Mouse (Mus musculus): Measurements from ENCODE around the gene Hnf1b. TPM values are rescaled to one million over a fixed set of nuclear protein-coding genes. Genes with fewer than 3 reads are reported as not detected.

Hnf1b gene
- polyA plus RNA-seq, 1 experiment, result not detected

- Histone ChIP-seq H3K4me3 (replicated peaks) (no peak overlapping the region), H3K9me3 (peaks cover 4% of the 10 kb centered on the region; the same call in 1 of the 2 replicates), H3K4me1 (no peaks in the 10 kb centered on the region), H3K27me3 (replicated peaks) (peaks cover 48% of the 10 kb centered on the region), H3K36me3 (replicated peaks; ENCODE audit: low read length) (no peaks in the 10 kb centered on the region)
- TF ChIP-seq GATA1 (IDR thresholded peaks at IDR 0.05; ENCODE audit: borderline replicate concordance, low read length), result no peak
- no peak for TF ChIP-seq FLI1 (IDR thresholded peaks at IDR 0.05; ENCODE audit: low read length)
These were observed 64.0 kb downstream of the Hnf1b start for GRCm38 (mm10) chr11:83913824-83914311.

- H3K4me3 ChIP-seq (replicated peaks), result no peak overlapping the region
- no peaks in the 10 kb centered on the region for H3K4me1 ChIP-seq
- H3K9me3 ChIP-seq, result peaks cover 4% of the 10 kb centered on the region; the same call in 1 of the 2 replicates
- peaks cover 55% of the 10 kb centered on the region for H3K27me3 ChIP-seq (replicated peaks)
- TF ChIP-seq GATA1 (IDR thresholded peaks at IDR 0.05; ENCODE audit: borderline replicate concordance, low read length) (no peak), FLI1 (IDR thresholded peaks at IDR 0.05; ENCODE audit: low read length) (no peak)
- no peaks in the 10 kb centered on the region for H3K36me3 ChIP-seq (replicated peaks; ENCODE audit: low read length)
These were observed 64.6 kb downstream of the Hnf1b start for GRCm38 (mm10) chr11:83914501-83914900.

- no peaks in the 10 kb centered on the region for H3K4me1 ChIP-seq
- TF ChIP-seq FLI1 (IDR thresholded peaks at IDR 0.05; ENCODE audit: low read length) (no peak), GATA1 (IDR thresholded peaks at IDR 0.05; ENCODE audit: borderline replicate concordance, low read length) (no peak)
These were observed 72.7 kb downstream of the Hnf1b start for GRCm38 (mm10) chr11:83922600-83922999.

GRCm38 (mm10) chr11:83927097-83927496 is 77.2 kb downstream of the Hnf1b start:
- Histone ChIP-seq H3K36me3 (replicated peaks; ENCODE audit: low read length) (no peaks in the 10 kb centered on the region), H3K4me1 (no peaks in the 10 kb centered on the region), H3K9me3 (peaks cover 5% of the 10 kb centered on the region; the same call in 1 of the 2 replicates), H3K27me3 (replicated peaks) (peaks cover 48% of the 10 kb centered on the region), H3K4me3 (replicated peaks) (no peak overlapping the region)
- TF ChIP-seq FLI1 (IDR thresholded peaks at IDR 0.05; ENCODE audit: low read length) (no peak), GATA1 (IDR thresholded peaks at IDR 0.05; ENCODE audit: borderline replicate concordance, low read length) (no peak)

More at GRCm38 (mm10) chr11:83922600-83922999, 72.7 kb downstream of the Hnf1b start:
- peaks cover 5% of the 10 kb centered on the region; the same call in 1 of the 2 replicates for H3K9me3 ChIP-seq
- no peaks in the 10 kb centered on the region for H3K36me3 ChIP-seq (replicated peaks; ENCODE audit: low read length)
- H3K27me3 ChIP-seq (replicated peaks), result peaks cover 46% of the 10 kb centered on the region
- H3K4me3 ChIP-seq (replicated peaks), result no peak overlapping the region

GRCm38 (mm10) chr11:83932506-83933106 is 82.7 kb downstream of the Hnf1b start:
- Histone ChIP-seq H3K36me3 (replicated peaks; ENCODE audit: low read length) (no peaks in the 10 kb centered on the region), H3K9me3 (no peaks in the 10 kb centered on the region), H3K4me3 (replicated peaks) (no peak overlapping the region), H3K27me3 (replicated peaks) (peaks cover 37% of the 10 kb centered on the region), H3K4me1 (0 out of 2 replicates have a peak, but pooled peaks cover 6% of the 10 kb centered on the region)
- TF ChIP-seq GATA1 (IDR thresholded peaks at IDR 0.05; ENCODE audit: borderline replicate concordance, low read length) (no peak), FLI1 (IDR thresholded peaks at IDR 0.05; ENCODE audit: low read length) (no peak)

- Histone ChIP-seq H3K27me3 (replicated peaks) (peaks cover 33% of the 10 kb centered on the region), H3K4me3 (replicated peaks) (no peak overlapping the region), H3K36me3 (replicated peaks; ENCODE audit: low read length) (no peaks in the 10 kb centered on the region), H3K9me3 (no peaks in the 10 kb centered on the region), H3K4me1 (0 out of 2 replicates have a peak, but pooled peaks cover 6% of the 10 kb centered on the region)
- TF ChIP-seq GATA1 (IDR thresholded peaks at IDR 0.05; ENCODE audit: borderline replicate concordance, low read length) (no peak), FLI1 (IDR thresholded peaks at IDR 0.05; ENCODE audit: low read length) (no peak)
These were observed 83.5 kb downstream of the Hnf1b start for GRCm38 (mm10) chr11:83933376-83933775.

GRCm38 (mm10) chr11:83935986-83936665 is 86.3 kb downstream of the Hnf1b start:
- H3K36me3 ChIP-seq (replicated peaks; ENCODE audit: low read length), result no peaks in the 10 kb centered on the region
- H3K4me3 ChIP-seq (replicated peaks), result no peak overlapping the region
- no peak for TF ChIP-seq FLI1 (IDR thresholded peaks at IDR 0.05; ENCODE audit: low read length)
- H3K4me1 ChIP-seq, result 0 out of 2 replicates have a peak, but pooled peaks cover 6% of the 10 kb centered on the region
- peaks cover 27% of the 10 kb centered on the region for H3K27me3 ChIP-seq (replicated peaks)
- no peaks in the 10 kb centered on the region for H3K9me3 ChIP-seq

- H3K36me3 ChIP-seq (replicated peaks; ENCODE audit: low read length), result peaks cover 4% of the 10 kb centered on the region
- H3K4me1 ChIP-seq, result peaks cover 20% of the 10 kb centered on the region; the same call in 1 of the 2 replicates
- H3K4me3 ChIP-seq (replicated peaks), result no peak overlapping the region
- H3K9me3 ChIP-seq, result no peaks in the 10 kb centered on the region
- H3K27me3 ChIP-seq (replicated peaks), result peaks cover 22% of the 10 kb centered on the region
- TF ChIP-seq GATA1 (IDR thresholded peaks at IDR 0.05; ENCODE audit: borderline replicate concordance, low read length) (no peak), FLI1 (IDR thresholded peaks at IDR 0.05; ENCODE audit: low read length) (no peak)
These were observed 88.7 kb downstream of the Hnf1b start for GRCm38 (mm10) chr11:83938556-83938955.

- Histone ChIP-seq H3K36me3 (replicated peaks; ENCODE audit: low read length) (peaks cover 40% of the 10 kb centered on the region), H3K4me1 (peaks cover 14% of the 10 kb centered on the region; the same call in 1 of the 2 replicates), H3K27me3 (replicated peaks) (peaks cover 15% of the 10 kb centered on the region), H3K9me3 (no peaks in the 10 kb centered on the region), H3K4me3 (replicated peaks) (peak within 1 kb of the TSS; percentile 94)
- TF ChIP-seq GATA1 (IDR thresholded peaks at IDR 0.05; ENCODE audit: borderline replicate concordance, low read length) (no peak), FLI1 (IDR thresholded peaks at IDR 0.05; ENCODE audit: low read length) (peak; percentile 49; the same call in 1 of the 2 replicates)
These were observed 92.3 kb downstream of the Hnf1b start, which contains the start of gene Ddx52 for GRCm38 (mm10) chr11:83941950-83942840. Gene Ddx52, plus strand, starts transcription at chr11:83942062.

Other genes with a start within 250 kb of the Hnf1b start
- gene Rpl9-ps1, start 204.4 kb upstream of the Hnf1b start, polyA plus RNA-seq (2012; ENCODE audit: insufficient read depth, low replicate concordance), result not detected in 2 replicates
- gene Ccl3, start 200.7 kb upstream of the Hnf1b start, polyA plus RNA-seq (2012; ENCODE audit: insufficient read depth, low replicate concordance), result 7.9 TPM in 1 of 2 replicates, not detected in the other
- gene Ccl4, start 187.5 kb upstream of the Hnf1b start, polyA plus RNA-seq (2012; ENCODE audit: insufficient read depth, low replicate concordance), result 1.7 TPM in 1 of 2 replicates, not detected in the other
- not detected in 2 replicates for gene Wfdc17, start 146.1 kb upstream of the Hnf1b start, polyA plus RNA-seq (2012; ENCODE audit: insufficient read depth, low replicate concordance)
- gene Wfdc18, start 141.0 kb upstream of the Hnf1b start, polyA plus RNA-seq (2012; ENCODE audit: insufficient read depth, low replicate concordance), result not detected in 2 replicates
- gene Wfdc21, start 103.1 kb upstream of the Hnf1b start, polyA plus RNA-seq (2012; ENCODE audit: insufficient read depth, low replicate concordance), result not detected in 2 replicates
- 3.5 and 4.0 TPM in 2 replicates for gene Heatr6, start 96.4 kb upstream of the Hnf1b start, polyA plus RNA-seq (2012; ENCODE audit: insufficient read depth, low replicate concordance)
- 0.81 TPM in 1 of 2 replicates, not detected in the other for gene Ddx52, start 92.0 kb downstream of the Hnf1b start, polyA plus RNA-seq (2012; ENCODE audit: insufficient read depth, low replicate concordance)
- 2.2 and 23.3 TPM in 2 replicates for gene Synrg, start 114.4 kb downstream of the Hnf1b start, polyA plus RNA-seq (2012; ENCODE audit: insufficient read depth, low replicate concordance)
- 14.5 and 17.1 TPM in 2 replicates for gene Dusp14, start 219.2 kb downstream of the Hnf1b start, polyA plus RNA-seq (2012; ENCODE audit: insufficient read depth, low replicate concordance)